Mouse (Mus musculus) lung, postnatal 14 days (tissue): ENCODE results near the gene Slu7.

Source experiments
- DNase-seq: peaks from one replicate; pipeline ENCODE4 v3.0.0; 2021

Slu7 gene

GRCm38 (mm10) chr11:43492663-43493062 is 59.1 kb downstream of the Slu7 start:
- DNase-seq, result peak; percentile 88

- peak; percentile 80 for DNase-seq
Measured at GRCm38 (mm10) chr11:43493815-43494409, 60.4 kb downstream of the Slu7 start.

DNA sequence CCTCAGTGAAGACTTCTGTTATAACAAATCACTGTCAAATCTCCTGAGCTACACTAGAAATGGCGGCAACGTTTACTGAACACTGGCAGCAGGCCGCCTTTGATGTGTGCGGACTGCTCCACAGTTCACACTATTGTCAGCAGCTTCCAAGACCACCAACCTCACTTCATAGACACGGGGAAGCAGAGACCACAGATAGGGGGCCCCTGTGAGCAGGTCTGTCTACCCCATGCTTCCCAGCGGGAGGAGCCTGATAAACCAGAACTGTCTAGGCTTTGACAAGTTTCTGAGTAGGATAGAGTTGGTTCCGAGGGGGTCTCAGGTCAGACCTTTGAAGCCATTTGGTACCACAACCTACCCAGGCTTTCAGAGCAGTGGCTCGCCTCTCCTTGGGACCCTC is 61.5 kb downstream of the Slu7 start:
- DNase-seq, result no peak

DNA sequence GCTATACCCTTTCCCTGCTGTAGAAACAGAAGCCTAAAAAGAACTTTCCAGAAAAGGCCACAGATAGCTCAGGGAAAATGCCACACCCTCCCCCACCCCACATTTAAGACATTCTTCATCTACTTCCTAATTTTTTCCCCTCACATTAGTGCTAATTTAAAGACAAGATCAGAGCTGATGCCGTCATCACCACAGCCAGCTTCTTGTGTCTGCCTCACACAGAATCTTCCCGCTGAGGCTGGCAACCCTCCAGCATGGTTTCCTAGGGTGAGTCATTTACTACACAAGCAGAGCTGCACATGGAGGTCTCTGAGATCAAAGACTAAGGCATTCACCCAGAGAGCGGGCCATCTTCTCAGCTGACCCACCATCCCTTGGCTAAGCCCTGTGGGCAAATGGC is 62.0 kb downstream of the Slu7 start:
- peak; percentile 69 for DNase-seq
